Mouse (Mus musculus) G1E (cell line): ENCODE measurements around the gene Pih1d1. TPM values are rescaled to one million over a fixed set of nuclear protein-coding genes. Genes with fewer than 3 reads are reported as not detected.

ENCODE experiments used
- ATAC-seq: 2 replicates; pipeline ENCODE4 v1.8.0; 2016; ENCODE audit warnings: mild to moderate bottlenecking; ENCODE audit not compliant: insufficient number of reproducible peaks, poor library complexity, low FRiP score, severe bottlenecking; ENCODE audit errors: extremely low read depth
- DNase-seq: peaks from one replicate; pipeline ENCODE4 v3.0.0; 2012; ENCODE audit warnings: low spot score
- H3K27me3 ChIP-seq: 2 replicates; pipeline ENCODE4 v1.6.1; 2012; ENCODE audit warnings: mild to moderate bottlenecking, low read length, inconsistent platforms; ENCODE audit not compliant: insufficient read depth
- H3K36me3 ChIP-seq: replicated peaks from 2 replicates; pipeline ENCODE3; 2012; ENCODE audit warnings: mild to moderate bottlenecking, inconsistent platforms
- H3K4me1 ChIP-seq: 2 replicates; pipeline ENCODE4 v1.6.1; 2012; ENCODE audit warnings: low read depth, low read length, inconsistent platforms, mixed read lengths; ENCODE audit not compliant: insufficient read depth
- H3K4me3 ChIP-seq: 2 replicates; pipeline ENCODE4 v1.5.1; 2012; ENCODE audit warnings: low read depth, mild to moderate bottlenecking, inconsistent platforms, low read length, moderate library complexity, mixed read lengths
- H3K9me3 ChIP-seq: replicated peaks from 2 replicates; pipeline ENCODE4 v1.6.1; 2012; ENCODE audit warnings: inconsistent platforms
- CTCF ChIP-seq: IDR thresholded peaks from 2 replicates; pipeline ENCODE4 v1.5.1; 2012; ENCODE audit warnings: low read depth, low read length, inconsistent platforms, mixed read lengths
- GATA1 ChIP-seq: IDR thresholded peaks from 2 replicates; pipeline ENCODE4 v1.6.1; 2012; ENCODE audit warnings: borderline replicate concordance, low read length, inconsistent platforms, mixed read lengths
- GATA2 ChIP-seq: IDR thresholded peaks from 2 replicates; pipeline ENCODE4 v1.6.1; 2012; ENCODE audit warnings: low read depth, low read length, inconsistent platforms, borderline replicate concordance
- POLR2AphosphoS5 ChIP-seq: IDR thresholded peaks from 2 replicates; pipeline ENCODE4 v1.6.1; 2012; ENCODE audit warnings: low read depth, low read length, inconsistent platforms; ENCODE audit not compliant: insufficient replicate concordance
- TAL1 ChIP-seq: conservative IDR thresholded peaks from 2 replicates; pipeline ENCODE4 v1.6.1; 2012; ENCODE audit warnings: low read depth, low read length, inconsistent platforms, mixed read lengths
- polyA plus RNA-seq: library from polyadenylated mRNA; stranded (reverse); fragments of >175 nt; gene quantifications from 2 replicates; pipeline ENCODE4 v1.2.3, GENCODE M21; 2012
- total RNA-seq, 2 experiments: library from RNA; stranded (forward) in 1 of 2; stranded (reverse) in 1 of 2; fragments of 200-1000 nt in 1 of 2; fragments of >200 nt in 1 of 2; fragmentation: Nextera tagmentation in 1 of 2; gene quantifications; 2 replicates each; pipeline ENCODE4 v1.2.3; 2014 to 2017

Gene Pih1d1
- total and polyA plus RNA-seq, 3 experiments: 46.4 to 82.8 (median 60.9) TPM

DNA sequence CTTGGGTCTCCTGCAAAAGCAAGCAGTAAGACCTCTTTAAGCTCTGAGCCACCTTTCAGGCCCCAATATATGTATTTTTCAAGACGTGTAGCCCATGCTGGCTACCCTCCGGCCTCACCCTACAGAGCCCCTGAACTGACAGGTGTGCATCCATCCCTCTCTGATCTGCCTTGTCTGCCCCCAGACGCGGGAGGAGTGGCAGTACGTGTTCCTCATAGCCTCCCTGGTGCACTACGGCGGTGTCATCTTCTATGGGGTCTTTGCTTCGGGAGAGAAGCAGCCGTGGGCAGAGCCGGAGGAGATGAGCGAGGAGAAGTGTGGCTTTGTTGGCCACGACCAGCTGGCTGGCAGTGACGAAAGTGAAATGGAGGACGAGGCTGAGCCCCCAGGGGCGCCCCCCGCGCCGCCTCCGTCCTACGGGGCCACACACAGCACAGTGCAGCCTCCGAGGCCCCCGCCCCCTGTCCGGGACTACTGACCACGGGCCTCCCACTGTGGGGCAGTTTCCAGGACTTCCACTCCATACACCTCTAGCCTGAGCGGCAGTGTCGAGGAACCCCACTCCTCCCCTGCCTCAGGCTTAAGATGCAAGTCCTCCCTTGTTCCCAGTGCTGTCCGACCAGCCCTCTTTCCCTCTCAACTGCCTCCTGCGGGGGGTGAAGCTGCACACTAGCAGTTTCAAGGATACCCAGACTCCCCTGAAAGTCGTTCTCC is 20.6 kb downstream of the Pih1d1 start:
- Histone ChIP-seq H3K36me3 (no peaks in the 10 kb centered on the region), H3K4me3 (no peak overlapping the region; the same call in 1 of the 2 replicates), H3K9me3 (peaks cover 14% of the 10 kb centered on the region), H3K4me1 (peaks cover 19% of the 10 kb centered on the region), H3K27me3 (peaks cover 64% of the 10 kb centered on the region)
- ATAC-seq (no peak), DNase-seq (no peak)
- TF ChIP-seq GATA1 (no peak), GATA2 (no peak), CTCF (no peak), TAL1 (no peak), POLR2AphosphoS5 (no peak)

GRCm38 (mm10) chr7:45175398-45175797 is 21.3 kb downstream of the Pih1d1 start:
- Histone ChIP-seq H3K4me3 (no peak overlapping the region), H3K9me3 (peaks cover 8% of the 10 kb centered on the region), H3K36me3 (no peaks in the 10 kb centered on the region), H3K27me3 (peaks cover 66% of the 10 kb centered on the region), H3K4me1 (peaks cover 19% of the 10 kb centered on the region)
- no peak for TF ChIP-seq POLR2AphosphoS5
- TF ChIP-seq GATA2: no peak
- no peak for TF ChIP-seq GATA1
- TF ChIP-seq TAL1: no peak
- TF ChIP-seq CTCF: no peak
- DNase-seq: no peak
- ATAC-seq: no peak

GRCm38 (mm10) chr7:45175929-45176328 is 21.8 kb downstream of the Pih1d1 start:
- peaks cover 19% of the 10 kb centered on the region for H3K4me1 ChIP-seq
- no peak for DNase-seq
- no peak for TF ChIP-seq TAL1
- TF ChIP-seq CTCF: no peak
- no peak for TF ChIP-seq GATA2
- TF ChIP-seq GATA1: no peak
- TF ChIP-seq POLR2AphosphoS5: no peak
- no peak for ATAC-seq
- no peaks in the 10 kb centered on the region for H3K36me3 ChIP-seq
- no peak overlapping the region for H3K4me3 ChIP-seq
- peaks cover 3% of the 10 kb centered on the region for H3K9me3 ChIP-seq
- H3K27me3 ChIP-seq: peaks cover 70% of the 10 kb centered on the region

- no peaks in the 10 kb centered on the region for H3K36me3 ChIP-seq
- H3K27me3 ChIP-seq: peaks cover 75% of the 10 kb centered on the region
- H3K4me3 ChIP-seq: no peak overlapping the region
- ATAC-seq (no peak), DNase-seq (no peak)
- TF ChIP-seq POLR2AphosphoS5: no peak
- TF ChIP-seq TAL1: no peak
- TF ChIP-seq GATA2: no peak
- TF ChIP-seq GATA1: no peak
- no peak for TF ChIP-seq CTCF
- peaks cover 3% of the 10 kb centered on the region for H3K9me3 ChIP-seq
- H3K4me1 ChIP-seq: peaks cover 23% of the 10 kb centered on the region
Measured at GRCm38 (mm10) chr7:45176356-45176755, 22.3 kb downstream of the Pih1d1 start.

DNA sequence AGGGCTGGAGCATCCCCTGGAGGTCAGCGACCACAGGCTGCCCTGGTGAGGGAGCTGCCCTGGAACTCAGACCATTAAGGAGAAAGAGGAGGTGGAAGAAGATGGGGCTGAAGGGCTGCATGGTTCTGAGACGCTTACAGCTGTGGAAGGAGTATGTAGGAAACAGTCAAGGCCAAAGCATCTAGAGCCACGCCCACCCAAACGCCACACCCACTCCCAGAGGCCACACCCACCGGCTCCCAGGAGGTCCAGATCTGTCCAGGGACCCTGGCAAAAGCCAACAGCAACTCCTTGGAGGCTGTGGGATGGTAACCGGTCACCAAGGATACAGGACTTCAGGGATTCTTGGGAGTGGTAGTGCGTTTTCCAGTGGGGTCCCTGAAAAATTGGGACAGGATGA is 24.4 kb downstream of the Pih1d1 start:
- H3K27me3 ChIP-seq: peaks cover 84% of the 10 kb centered on the region
- ATAC-seq (no peak), DNase-seq (no peak)
- no peak for TF ChIP-seq TAL1
- TF ChIP-seq CTCF: no peak
- no peak for TF ChIP-seq GATA2
- no peak for TF ChIP-seq GATA1
- TF ChIP-seq POLR2AphosphoS5: no peak
- H3K36me3 ChIP-seq: no peaks in the 10 kb centered on the region
- H3K9me3 ChIP-seq: no peaks in the 10 kb centered on the region
- peaks cover 35% of the 10 kb centered on the region for H3K4me1 ChIP-seq
- no peak overlapping the region for H3K4me3 ChIP-seq

- ATAC-seq (no peak), DNase-seq (no peak)
- Histone ChIP-seq H3K36me3 (no peaks in the 10 kb centered on the region), H3K9me3 (no peaks in the 10 kb centered on the region), H3K27me3 (peaks cover 90% of the 10 kb centered on the region), H3K4me1 (peaks cover 33% of the 10 kb centered on the region), H3K4me3 (no peak within 1 kb of the TSS)
- TF ChIP-seq POLR2AphosphoS5 (no peak), GATA1 (no peak), GATA2 (no peak), TAL1 (no peak), CTCF (no peak)
Measured at GRCm38 (mm10) chr7:45179469-45179868, 25.4 kb downstream of the Pih1d1 start, which contains the start of gene Gfy. Gfy (minus strand) TSS chr7:45179569.
